Mouse (Mus musculus) olfactory bulb, adult 2 months (tissue): ENCODE data around the gene Olfr202.

ENCODE experiments used
- CTCF ChIP-seq: fragments of 200-500 bp; IDR thresholded peaks from 2 replicates; pipeline ENCODE4 v1.5.1; 2012; ENCODE audit warnings: low read depth, mild to moderate bottlenecking, low read length, moderate library complexity; ENCODE audit not compliant: insufficient read depth
- POLR2A ChIP-seq: fragments of 200-500 bp; IDR thresholded peaks from 2 replicates; pipeline ENCODE4 v1.6.1; 2012; ENCODE audit warnings: mild to moderate bottlenecking, low read depth, low read length, moderate library complexity; ENCODE audit not compliant: insufficient read depth

DNA sequence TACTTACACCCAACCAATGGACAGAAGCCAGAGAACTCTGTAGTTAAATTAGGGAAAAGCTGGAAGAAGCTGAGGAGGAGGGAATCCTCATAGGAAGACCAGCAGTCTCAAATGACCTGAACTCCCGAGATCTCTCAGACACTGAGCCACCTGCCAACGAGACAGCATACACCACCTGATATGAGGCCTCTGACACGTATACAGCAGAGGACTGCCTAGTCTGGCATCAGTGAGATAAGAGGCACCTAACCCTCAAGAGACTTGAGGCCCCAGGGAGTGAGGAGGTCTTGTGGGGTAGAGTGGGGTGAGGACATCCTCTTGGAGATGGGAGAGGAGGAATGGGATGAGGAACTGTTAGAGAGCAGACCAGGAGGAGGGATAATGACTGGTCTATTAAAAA is 6.1 kb downstream of the Olfr202 start:
- TF ChIP-seq CTCF, result no peak
- TF ChIP-seq POLR2A, result no peak
